Mouse (Mus musculus) heart, embryonic 14.5 days (tissue): ENCODE measurements around the gene Synj2. TPM values are rescaled to one million over a fixed set of nuclear protein-coding genes. Genes with fewer than 3 reads are reported as not detected.
A peak's percentile ranks its signal among the peaks of the same experiment; 100 is the strongest.

Experiments used
- ATAC-seq: fragments of 200-750 bp; cut with Nextera tagmentation; 2 replicates; pipeline ENCODE4 v1.8.0; 2017; ENCODE audit warnings: low read depth, moderate TSS enrichment; ENCODE audit not compliant: insufficient number of reproducible peaks, insufficient read depth, low FRiP score
- H3K27ac ChIP-seq, 2 experiments: fragments of 200-500 bp in 1 of 2; fragments of 300-500 bp in 1 of 2; sonication (generic) in 1 of 2; replicated peaks in 1 of 2; 2 replicates each; pipeline ENCODE4 v1.5.1; 2012 to 2014; ENCODE audit warnings: low read depth in 2 of 2, low read length in 2 of 2, control low read depth in 1 of 2, mild to moderate bottlenecking in 1 of 2, mixed read lengths in 1 of 2; ENCODE audit not compliant: control insufficient read depth in 1 of 2, insufficient read depth in 1 of 2
- H3K27me3 ChIP-seq: fragments of 300-500 bp; sonication (generic); 2 replicates; pipeline ENCODE4 v1.6.1; 2014; ENCODE audit warnings: mild to moderate bottlenecking, low read length, control low read depth; ENCODE audit not compliant: control insufficient read depth, insufficient read depth
- H3K36me3 ChIP-seq: fragments of 300-500 bp; sonication (generic); 2 replicates; pipeline ENCODE4 v1.6.1; 2014; ENCODE audit warnings: mild to moderate bottlenecking, control low read depth, low read length, mixed read lengths; ENCODE audit not compliant: control insufficient read depth, insufficient read depth
- H3K4me1 ChIP-seq, 2 experiments: fragments of 200-500 bp in 1 of 2; fragments of 300-500 bp in 1 of 2; sonication (generic) in 1 of 2; 2 replicates each; pipeline ENCODE4 v1.6.1; 2012 to 2014; ENCODE audit warnings: low read length in 2 of 2, control low read depth in 1 of 2, mixed read lengths in 1 of 2; ENCODE audit not compliant: control insufficient read depth in 2 of 2, insufficient read depth in 2 of 2
- H3K4me2 ChIP-seq: fragments of 300-500 bp; sonication (generic); 2 replicates; pipeline ENCODE4 v1.6.1; 2014; ENCODE audit warnings: mild to moderate bottlenecking, low read length
- H3K4me3 ChIP-seq, 2 experiments: fragments of 200-500 bp in 1 of 2; fragments of 300-500 bp in 1 of 2; sonication (generic) in 1 of 2; 2 replicates each; pipeline ENCODE4 v1.5.1; 2012 to 2014; ENCODE audit warnings: low read length in 2 of 2, mild to moderate bottlenecking in 2 of 2, control low read depth in 1 of 2, low read depth in 1 of 2, moderate library complexity in 1 of 2; ENCODE audit not compliant: control insufficient read depth in 1 of 2, insufficient read depth in 1 of 2
- H3K9ac ChIP-seq: fragments of 300-500 bp; sonication (generic); 2 replicates; pipeline ENCODE4 v1.6.1; 2014; ENCODE audit warnings: mild to moderate bottlenecking, low read length
- H3K9me3 ChIP-seq: fragments of 300-500 bp; sonication (generic); 2 replicates; pipeline ENCODE4 v1.6.1; 2016; ENCODE audit warnings: low read length, control low read depth; ENCODE audit not compliant: control insufficient read depth
- WGBS: fragments of 180-500 bp; shearing (Covaris S2); extraction: QIAGEN DNeasy Blood & Tissue Kit; methylation state at CpG from one replicate; pipeline ENCODE4 v1.1.7; 2014; 5-methylcytosine and 5-hydroxymethylcytosine counted together
- polyA plus RNA-seq: library from polyadenylated mRNA; unstranded; fragments of >200 nt; fragmentation: Nextera tagmentation; extraction: Ambion mirVana; gene quantifications from 2 replicates; pipeline ENCODE4 v1.2.1, GENCODE M21; 2014

Synj2 gene
- polyA plus RNA-seq: 4.3 and 4.7 TPM in 2 replicates

DNA sequence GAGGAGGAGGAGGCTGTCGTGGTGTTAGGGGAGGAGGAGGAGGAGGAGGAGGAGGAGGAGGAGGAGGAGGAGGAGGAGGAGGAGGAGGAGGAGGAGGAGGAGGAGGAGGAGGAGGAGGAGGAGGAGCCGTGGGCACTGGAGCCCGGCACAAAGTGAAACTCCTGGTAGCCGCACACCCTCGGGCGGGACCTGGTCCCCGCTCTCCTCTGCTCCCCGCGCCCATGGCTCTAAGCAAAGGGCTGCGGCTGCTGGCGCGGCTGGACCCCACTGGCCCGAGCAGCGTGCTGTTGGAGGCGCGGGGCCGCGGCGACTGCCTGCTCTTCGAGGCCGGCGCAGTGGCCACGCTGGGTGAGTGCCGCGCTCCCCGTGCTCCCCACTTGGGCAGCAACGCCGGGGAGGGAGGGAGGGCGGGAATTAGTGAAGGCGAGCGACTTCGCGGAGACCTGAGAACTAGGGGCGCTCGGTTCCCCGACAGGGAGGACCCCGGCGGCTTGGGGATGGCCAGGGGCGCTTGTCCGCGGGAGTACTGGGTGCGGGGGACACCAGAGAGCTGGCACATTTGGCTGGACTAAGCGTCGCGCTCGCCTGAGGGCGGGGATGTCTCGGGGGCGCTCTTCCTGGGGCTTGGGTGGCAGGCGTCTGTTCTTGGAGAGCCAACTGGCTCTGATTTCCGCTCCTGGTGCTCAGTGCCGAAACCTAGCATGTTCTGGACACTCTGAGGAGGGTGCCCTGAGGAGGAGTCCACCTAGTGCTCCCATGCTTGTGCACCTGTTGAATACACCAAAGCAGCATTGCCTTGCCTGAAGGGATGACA, at the start of gene Synj2:
Gene Synj2 (plus strand): TSS at position 51 of the 814 bp plus-strand sequence.
- peak within 1 kb of the TSS; percentile 74 to 79 for H3K4me3 ChIP-seq
- peak; percentile 72 for ATAC-seq
- H3K9ac ChIP-seq: peak within 1 kb of the TSS; percentile 91
- H3K27me3 ChIP-seq: no peaks in the 10 kb centered on the region; the same call in 1 of the 2 replicates
- no peaks in the 10 kb centered on the region for H3K9me3 ChIP-seq
- 1% methylated on average over 51 of the region's 52 CpGs for WGBS
- H3K27ac ChIP-seq: peak within 1 kb of the TSS in 1 of 2 experiments; percentile 61; a peak in 3 of 4 replicates
- H3K36me3 ChIP-seq: no peaks in the 10 kb centered on the region
- H3K4me2 ChIP-seq: peak within 1 kb of the TSS; percentile 91
- peaks cover 0 to 18% of the 10 kb centered on the region in 2 experiments for H3K4me1 ChIP-seq

DNA sequence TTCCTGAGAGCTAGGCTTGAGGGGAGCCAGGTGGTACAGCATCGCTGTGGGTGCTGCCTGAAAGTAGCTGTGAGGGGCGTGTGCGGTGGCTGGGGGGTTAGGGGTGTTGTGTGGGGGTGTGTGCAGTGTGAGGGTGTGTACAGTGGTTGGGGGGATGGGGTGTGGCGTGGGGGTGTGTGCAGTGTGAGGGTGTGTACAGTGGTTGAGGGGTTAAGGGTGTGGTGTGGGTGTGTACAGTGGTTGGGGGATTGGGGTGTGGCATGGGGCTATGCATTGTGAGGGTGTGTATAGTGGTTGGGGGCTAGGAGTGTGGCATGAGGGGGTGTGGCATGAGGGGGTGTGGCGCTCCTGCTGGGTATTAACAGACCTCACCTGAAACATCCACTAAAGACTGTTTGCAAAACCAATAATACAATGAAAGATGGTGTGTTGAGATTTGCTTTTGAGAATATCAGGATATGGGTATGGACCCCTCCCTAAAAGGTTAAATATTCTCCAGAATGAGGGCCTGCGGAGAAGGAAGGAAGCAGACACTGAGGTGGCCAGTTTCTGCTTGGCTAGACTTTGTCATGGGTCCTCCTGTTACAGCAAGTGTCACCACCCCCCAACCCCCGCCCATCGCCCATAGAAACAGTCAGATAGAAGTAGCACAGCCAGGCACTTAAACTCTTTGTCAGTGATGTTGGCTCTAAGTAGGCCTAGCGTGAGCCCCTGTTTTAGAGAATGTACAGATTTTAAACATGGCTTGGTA, 49.0 kb upstream of the Synj2 start:
- peak; percentile 42; the same call in 1 of the 2 replicates for ATAC-seq
- no peak overlapping the region for H3K27ac ChIP-seq

DNA sequence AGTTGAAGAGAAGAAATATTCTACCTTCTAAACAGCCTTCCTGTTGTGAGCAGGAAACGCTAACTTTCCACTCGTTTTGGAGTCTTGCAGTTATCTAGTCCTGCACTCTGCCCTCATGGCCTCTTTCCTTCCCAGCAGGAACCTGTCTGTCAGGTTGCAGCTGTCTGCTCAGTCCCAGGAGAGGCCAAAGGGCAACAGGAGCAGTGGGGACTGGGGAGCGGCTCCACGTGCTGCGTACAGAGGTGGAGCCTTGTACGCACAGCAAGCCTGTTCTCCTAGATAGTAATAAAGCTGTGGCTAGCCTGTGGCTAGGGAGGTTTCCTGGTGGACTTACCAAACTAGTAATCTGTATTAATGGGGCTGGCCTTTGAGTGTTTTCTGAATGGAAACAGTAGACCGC, 48.0 kb upstream of the Synj2 start:
- WGBS: 30% methylated on average over 7 of the region's 7 CpGs
- H3K27ac ChIP-seq: peak overlapping the region; percentile 31 to 34
- H3K9me3 ChIP-seq: no peaks in the 10 kb centered on the region
- H3K9ac ChIP-seq: no peak overlapping the region
- ATAC-seq: no peak
- H3K4me3 ChIP-seq: no peak overlapping the region
- no peak overlapping the region for H3K4me2 ChIP-seq
- no peaks in the 10 kb centered on the region for H3K27me3 ChIP-seq
- H3K4me1 ChIP-seq: peaks cover 2 to 7% of the 10 kb centered on the region in 2 experiments; a peak in 2 of 4 replicates
- H3K36me3 ChIP-seq: peaks cover 39% of the 10 kb centered on the region

More for the DNA sequence above, 49.0 kb upstream of the Synj2 start:
- Histone ChIP-seq H3K4me2 (no peak overlapping the region), H3K9me3 (no peaks in the 10 kb centered on the region), H3K4me3 (no peak overlapping the region), H3K36me3 (peaks cover 39% of the 10 kb centered on the region), H3K4me1 (peaks cover 2 to 10% of the 10 kb centered on the region in 2 experiments; a peak in 3 of 4 replicates), H3K27me3 (no peaks in the 10 kb centered on the region), H3K9ac (no peak overlapping the region)
- WGBS: 78% methylated on average over 9 of the region's 9 CpGs

DNA sequence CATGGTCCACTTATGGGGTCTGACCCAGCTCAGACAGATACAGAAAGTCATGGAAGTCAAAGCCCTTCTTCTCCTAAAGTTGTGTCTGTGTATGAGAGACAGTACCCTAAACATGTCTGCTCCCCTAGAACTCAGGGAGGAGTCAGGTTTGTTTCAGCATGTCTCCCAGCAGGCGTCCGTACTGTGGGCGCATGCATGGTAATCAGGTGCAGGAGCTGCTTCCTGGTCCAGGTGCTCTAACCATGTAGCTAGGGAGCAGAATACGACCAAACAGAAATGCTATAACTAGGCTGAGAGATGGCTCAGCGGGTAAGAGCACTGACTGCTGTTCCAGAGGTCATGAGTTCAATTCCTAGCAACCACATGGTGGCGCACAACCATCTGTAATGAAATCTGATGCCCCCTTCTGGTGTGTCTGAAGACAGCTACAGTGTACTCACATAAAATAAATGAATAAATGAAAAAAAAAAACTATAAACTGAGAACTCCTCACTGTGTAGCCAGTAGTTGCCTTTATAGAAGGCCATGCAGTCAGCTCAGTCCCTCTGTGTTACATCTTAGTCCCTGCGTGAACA, 47.4 kb upstream of the Synj2 start:
- peaks cover 2 to 7% of the 10 kb centered on the region in 2 experiments; a peak in 2 of 4 replicates for H3K4me1 ChIP-seq
- 82% methylated on average over 7 of the region's 7 CpGs for WGBS
- H3K4me2 ChIP-seq: no peak overlapping the region
- H3K36me3 ChIP-seq: peaks cover 39% of the 10 kb centered on the region
- no peaks in the 10 kb centered on the region for H3K9me3 ChIP-seq
- ATAC-seq: no peak
- no peaks in the 10 kb centered on the region for H3K27me3 ChIP-seq
- H3K9ac ChIP-seq: no peak overlapping the region
- H3K27ac ChIP-seq: peak overlapping the region; percentile 31 to 34
- no peak overlapping the region for H3K4me3 ChIP-seq

DNA sequence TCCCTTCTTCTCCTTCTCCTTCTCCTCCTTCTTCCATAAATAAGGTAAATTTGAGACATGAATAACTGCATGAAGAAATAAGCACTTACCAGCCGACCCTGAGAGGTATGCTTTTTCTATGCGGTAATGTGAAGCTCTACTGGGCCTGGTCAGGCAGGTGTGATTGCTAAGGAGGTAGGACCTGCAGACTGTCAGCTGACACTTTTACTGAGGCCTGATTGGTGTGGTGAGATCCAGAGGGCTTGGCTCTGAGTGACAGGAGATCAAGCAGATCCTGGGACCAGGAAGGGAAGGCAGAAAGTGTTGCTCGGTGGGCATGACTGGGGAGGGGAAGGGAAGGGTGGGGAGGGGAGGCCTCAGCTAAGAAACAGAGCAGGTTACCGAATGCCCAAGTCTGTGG, 45.0 kb upstream of the Synj2 start:
- no peak for ATAC-seq

DNA sequence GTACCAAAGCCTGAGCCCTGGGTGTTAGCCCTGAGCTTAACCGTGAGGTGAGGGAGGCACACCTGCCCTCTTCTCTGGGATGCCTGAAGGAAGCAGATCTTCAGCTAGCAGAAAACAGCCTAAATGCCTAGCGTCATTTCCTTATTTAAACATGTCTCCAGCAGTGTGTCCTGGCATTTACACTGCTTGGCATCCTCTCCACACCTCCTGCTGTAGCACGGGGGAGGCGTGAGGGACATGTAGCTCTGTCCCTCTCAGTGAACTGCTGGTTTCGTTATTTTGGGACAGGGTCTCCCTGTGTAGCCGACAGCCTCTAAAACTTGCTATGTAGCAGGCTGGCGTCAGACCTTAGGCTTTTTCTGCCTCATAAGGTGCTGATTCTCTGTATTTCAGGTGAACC, 44.5 kb upstream of the Synj2 start:
- Histone ChIP-seq H3K36me3 (peaks cover 47% of the 10 kb centered on the region), H3K4me1 (peaks cover 0 to 4% of the 10 kb centered on the region in 2 experiments; a peak in 1 of 4 replicates), H3K27ac (no peak overlapping the region), H3K4me2 (no peak overlapping the region), H3K9ac (no peak overlapping the region), H3K27me3 (no peaks in the 10 kb centered on the region), H3K9me3 (no peaks in the 10 kb centered on the region), H3K4me3 (no peak overlapping the region)
- WGBS: 68% methylated on average over 7 of the region's 7 CpGs
- no peak for ATAC-seq

More for the DNA sequence above, 45.0 kb upstream of the Synj2 start:
- H3K9ac ChIP-seq: no peak overlapping the region
- H3K36me3 ChIP-seq: peaks cover 45% of the 10 kb centered on the region
- H3K4me1 ChIP-seq: peaks cover 0 to 4% of the 10 kb centered on the region in 2 experiments; a peak in 1 of 4 replicates
- 59% methylated on average over 4 of the region's 4 CpGs for WGBS
- H3K4me2 ChIP-seq: no peak overlapping the region
- no peaks in the 10 kb centered on the region for H3K9me3 ChIP-seq
- no peaks in the 10 kb centered on the region for H3K27me3 ChIP-seq
- no peak overlapping the region for H3K4me3 ChIP-seq
- no peak overlapping the region for H3K27ac ChIP-seq
